Mouse (Mus musculus) thymus, adult 2 months (tissue): ENCODE data around the gene Fbxl14.

Experiments
- CTCF ChIP-seq: fragments of 200-500 bp; IDR thresholded peaks from 2 replicates; pipeline ENCODE4 v1.5.1; 2012; ENCODE audit warnings: mild to moderate bottlenecking, control low read depth, low read length, moderate library complexity, borderline replicate concordance; ENCODE audit not compliant: control insufficient read depth, poor library complexity, insufficient read depth; ENCODE audit errors: extremely low read depth
- POLR2A ChIP-seq: fragments of 200-500 bp; IDR thresholded peaks from 2 replicates; pipeline ENCODE4 v1.6.1; 2012; ENCODE audit warnings: mild to moderate bottlenecking, low read length, control low read depth, moderate library complexity; ENCODE audit not compliant: control insufficient read depth, poor library complexity, insufficient read depth; ENCODE audit errors: extremely low read depth

- TF ChIP-seq POLR2A (no peak), CTCF (no peak)
These were observed 28.2 kb upstream of the Fbxl14 start for GRCm38 (mm10) chr6:119450965-119451943.
